Mouse (Mus musculus): Measurements from ENCODE around the gene Spint1. TPM values are rescaled to one million over a fixed set of nuclear protein-coding genes. Genes with fewer than 3 reads are reported as not detected.

The Spint1 gene
- total RNA-seq, 1 experiment, result 80.3 TPM

DNA sequence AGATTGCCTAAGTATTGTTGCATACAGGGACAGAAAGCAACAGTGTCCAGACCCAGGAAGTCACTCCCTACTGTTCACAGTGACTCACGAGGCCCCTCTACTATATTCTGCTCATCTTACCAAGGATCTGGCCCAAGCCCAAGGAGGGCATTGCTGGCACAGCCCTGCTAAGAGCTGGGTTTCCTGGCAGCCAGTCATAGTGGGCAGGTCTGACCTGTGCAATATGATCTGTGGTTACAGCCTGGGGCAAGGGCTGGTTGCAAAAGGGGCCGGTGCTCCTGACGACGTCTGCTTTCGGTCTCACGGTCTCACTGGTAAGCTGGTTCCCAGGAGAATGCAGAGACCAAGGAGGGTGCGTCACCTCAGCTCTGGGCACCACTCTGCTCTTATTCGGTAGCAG lies 25.8 kb downstream of the Spint1 start:
- no peak for DNase-seq (ENCODE audit: low read depth, low spot score)
- Histone ChIP-seq H3K9ac (ENCODE audit: insufficient read depth, low read depth, low read length, poor library complexity, severe bottlenecking) (no peak overlapping the region), H3K27ac (ENCODE audit: insufficient read depth, low read depth, low read length, poor library complexity, severe bottlenecking) (no peak overlapping the region), H3K9me3 (ENCODE audit: control insufficient read depth, insufficient read depth, low read depth, low read length) (no peaks in the 10 kb centered on the region), H3K4me1 (ENCODE audit: control insufficient read depth in 2 of 2, insufficient read depth in 2 of 2, low read length in 2 of 2, poor library complexity in 1 of 2) (peaks cover 0 to 3% of the 10 kb centered on the region in 2 experiments; a peak in 1 of 4 replicates), H3K4me3 (ENCODE audit: insufficient read depth in 1 of 2, low read depth in 1 of 2, low read length in 2 of 2, poor library complexity in 1 of 2, severe bottlenecking in 1 of 2) (no peak overlapping the region), H3K36me3 (ENCODE audit: control insufficient read depth, insufficient read depth, low read length, poor library complexity, severe bottlenecking) (no peaks in the 10 kb centered on the region)
- in situ Hi-C loops (cut with MboI; ENCODE audit: low sequenced_read_pairs in 2 of 2, unreplicated experiment in 2 of 2), result no loop called here
- TF ChIP-seq MAFK (IDR thresholded peaks at IDR 0.05; ENCODE audit: insufficient read depth, low read depth, low read length), result no peak

DNA sequence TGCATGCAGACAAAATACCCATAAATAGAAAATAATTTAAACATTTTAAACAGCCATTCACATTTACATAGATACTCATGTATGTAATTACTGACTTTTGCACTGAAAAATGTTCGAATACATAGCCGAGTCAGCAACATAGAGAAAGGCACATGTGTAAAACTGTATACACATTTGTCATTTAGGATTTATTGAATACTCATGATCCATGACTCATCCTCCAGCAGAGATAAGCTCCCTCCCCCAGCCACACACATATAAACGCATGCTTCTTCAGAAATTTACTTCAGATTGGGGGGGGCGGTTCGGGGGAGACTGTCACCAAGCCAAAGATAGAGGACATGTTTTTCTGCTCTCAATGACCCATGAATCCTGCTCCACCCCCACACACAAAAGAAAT lies 26.7 kb downstream of the Spint1 start:
- TF ChIP-seq HCFC1 (IDR thresholded peaks at IDR 0.05; ENCODE audit: borderline replicate concordance, insufficient read depth, low read length) (no peak), MAFK (IDR thresholded peaks at IDR 0.05; ENCODE audit: insufficient read depth, low read depth, low read length) (no peak), ZC3H11A (IDR thresholded peaks at IDR 0.05; ENCODE audit: borderline replicate concordance, low read depth, low read length) (no peak), CHD2 (IDR thresholded peaks at IDR 0.05; ENCODE audit: low read depth, low read length) (no peak), ZNF384 (IDR thresholded peaks at IDR 0.05; ENCODE audit: low read depth, low read length) (no peak)
- no peak overlapping the region for H3K4me3 ChIP-seq (ENCODE audit: insufficient read depth in 1 of 2, low read depth in 1 of 2, low read length in 2 of 2, poor library complexity in 1 of 2, severe bottlenecking in 1 of 2)
- H3K9ac ChIP-seq (ENCODE audit: insufficient read depth, low read depth, low read length, poor library complexity, severe bottlenecking), result no peak overlapping the region
- in situ Hi-C loops (cut with MboI; ENCODE audit: low sequenced_read_pairs in 2 of 2, unreplicated experiment in 2 of 2), result no loop called here
- H3K27ac ChIP-seq (ENCODE audit: insufficient read depth, low read depth, low read length, poor library complexity, severe bottlenecking), result no peak overlapping the region
- H3K36me3 ChIP-seq (ENCODE audit: control insufficient read depth, insufficient read depth, low read length, poor library complexity, severe bottlenecking), result no peaks in the 10 kb centered on the region
- peaks cover 0 to 3% of the 10 kb centered on the region in 2 experiments; a peak in 1 of 4 replicates for H3K4me1 ChIP-seq (ENCODE audit: control insufficient read depth in 2 of 2, insufficient read depth in 2 of 2, low read length in 2 of 2, poor library complexity in 1 of 2)
- no peaks in the 10 kb centered on the region for H3K9me3 ChIP-seq (ENCODE audit: control insufficient read depth, insufficient read depth, low read depth, low read length)
- no peak for DNase-seq (ENCODE audit: low read depth, low spot score)

DNA sequence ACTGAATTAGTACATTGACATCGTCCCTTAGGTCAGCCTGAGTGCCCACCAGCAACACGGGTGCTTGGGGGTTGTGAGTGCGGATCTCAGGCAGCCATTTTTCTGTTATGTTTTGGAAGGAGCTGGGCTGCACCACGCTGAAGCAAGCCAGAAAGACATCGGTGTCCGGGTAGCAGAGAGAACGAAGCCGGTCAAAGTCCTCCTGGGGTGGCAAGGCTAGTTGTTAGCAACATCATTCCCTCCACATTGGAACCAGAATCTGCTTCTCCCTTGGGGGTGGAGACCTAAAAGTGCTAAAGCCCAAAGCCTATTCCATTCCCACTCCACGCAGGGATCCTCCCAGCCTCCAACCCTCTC lies 33.1 kb downstream of the Spint1 start:
- DNase-seq (ENCODE audit: low read depth, low spot score), result no peak
- Histone ChIP-seq H3K9me3 (ENCODE audit: control insufficient read depth, insufficient read depth, low read depth, low read length) (no peaks in the 10 kb centered on the region), H3K36me3 (ENCODE audit: control insufficient read depth, insufficient read depth, low read length, poor library complexity, severe bottlenecking) (no peaks in the 10 kb centered on the region), H3K4me1 (ENCODE audit: control insufficient read depth in 2 of 2, insufficient read depth in 2 of 2, low read length in 2 of 2, poor library complexity in 1 of 2) (peaks cover 0 to 3% of the 10 kb centered on the region in 2 experiments; a peak in 1 of 4 replicates), H3K27ac (ENCODE audit: insufficient read depth, low read depth, low read length, poor library complexity, severe bottlenecking) (no peak overlapping the region), H3K4me3 (ENCODE audit: insufficient read depth in 1 of 2, low read depth in 1 of 2, low read length in 2 of 2, poor library complexity in 1 of 2, severe bottlenecking in 1 of 2) (peak overlapping the region; percentile 72 to 78), H3K9ac (ENCODE audit: insufficient read depth, low read depth, low read length, poor library complexity, severe bottlenecking) (no peak overlapping the region)
- in situ Hi-C loops (cut with MboI; ENCODE audit: low sequenced_read_pairs in 2 of 2, unreplicated experiment in 2 of 2), result no loop called here
- TF ChIP-seq ZNF384 (IDR thresholded peaks at IDR 0.05; ENCODE audit: low read depth, low read length), result no peak

DNA sequence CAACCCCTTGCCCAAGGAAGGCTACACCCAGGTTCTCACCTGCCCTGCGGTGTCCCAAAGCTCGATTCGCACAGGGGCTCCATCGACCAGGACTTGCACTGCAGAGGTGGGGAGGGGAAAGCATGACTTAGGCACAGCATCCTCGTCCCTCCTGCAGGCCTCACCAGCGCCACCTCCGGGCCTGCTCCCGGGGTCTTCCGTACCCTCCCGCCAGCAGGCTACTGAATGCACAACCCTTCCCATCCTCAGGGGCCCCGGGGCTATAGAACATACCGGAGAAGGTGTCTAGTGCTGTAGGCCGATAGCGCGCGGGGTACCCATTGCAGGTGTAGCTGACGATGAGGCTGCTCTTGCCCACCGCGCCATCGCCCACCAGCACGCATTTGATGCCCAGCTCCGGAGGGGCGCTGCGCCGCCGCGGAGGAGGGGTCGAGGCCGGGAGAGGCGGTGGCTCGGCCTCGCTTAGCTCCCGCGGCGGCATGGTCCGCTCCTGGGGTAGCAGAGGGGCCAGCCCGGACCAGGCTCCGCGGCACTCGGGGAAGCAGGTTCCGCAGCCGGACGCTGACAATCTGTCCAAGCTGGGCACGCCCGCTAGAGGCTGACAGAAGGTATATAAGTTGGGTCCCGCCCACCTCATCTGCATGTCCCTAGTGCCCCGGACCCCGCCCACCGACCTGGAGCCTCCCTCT lies 33.6 kb downstream of the Spint1 start, which contains the start of gene Rhov:
Rhov (minus strand) TSS at position 630 of the 689 bp plus-strand sequence.
- DNase-seq (ENCODE audit: low read depth, low spot score), result no peak
- in situ Hi-C loops (cut with MboI; ENCODE audit: low sequenced_read_pairs in 2 of 2, unreplicated experiment in 2 of 2), result no loop called here
- Histone ChIP-seq H3K4me1 (ENCODE audit: control insufficient read depth in 2 of 2, insufficient read depth in 2 of 2, low read length in 2 of 2, poor library complexity in 1 of 2) (peaks cover 0 to 3% of the 10 kb centered on the region in 2 experiments; a peak in 1 of 4 replicates), H3K27ac (ENCODE audit: insufficient read depth, low read depth, low read length, poor library complexity, severe bottlenecking) (no peak within 1 kb of the TSS), H3K36me3 (ENCODE audit: control insufficient read depth, insufficient read depth, low read length, poor library complexity, severe bottlenecking) (no peaks in the 10 kb centered on the region), H3K9me3 (ENCODE audit: control insufficient read depth, insufficient read depth, low read depth, low read length) (no peaks in the 10 kb centered on the region), H3K4me3 (ENCODE audit: insufficient read depth in 1 of 2, low read depth in 1 of 2, low read length in 2 of 2, poor library complexity in 1 of 2, severe bottlenecking in 1 of 2) (peak within 1 kb of the TSS; percentile 72 to 78), H3K9ac (ENCODE audit: insufficient read depth, low read depth, low read length, poor library complexity, severe bottlenecking) (peak within 1 kb of the TSS; percentile 48; the same call in 1 of the 2 replicates)
- TF ChIP-seq CHD2 (IDR thresholded peaks at IDR 0.05; ENCODE audit: low read depth, low read length), result no peak
- TF ChIP-seq ZNF384 (IDR thresholded peaks at IDR 0.05; ENCODE audit: low read depth, low read length), result no peak
- TF ChIP-seq ZC3H11A (IDR thresholded peaks at IDR 0.05; ENCODE audit: borderline replicate concordance, low read depth, low read length), result no peak
- no peak for TF ChIP-seq MAFK (IDR thresholded peaks at IDR 0.05; ENCODE audit: insufficient read depth, low read depth, low read length)
- TF ChIP-seq HCFC1 (IDR thresholded peaks at IDR 0.05; ENCODE audit: borderline replicate concordance, insufficient read depth, low read length), result no peak

DNA sequence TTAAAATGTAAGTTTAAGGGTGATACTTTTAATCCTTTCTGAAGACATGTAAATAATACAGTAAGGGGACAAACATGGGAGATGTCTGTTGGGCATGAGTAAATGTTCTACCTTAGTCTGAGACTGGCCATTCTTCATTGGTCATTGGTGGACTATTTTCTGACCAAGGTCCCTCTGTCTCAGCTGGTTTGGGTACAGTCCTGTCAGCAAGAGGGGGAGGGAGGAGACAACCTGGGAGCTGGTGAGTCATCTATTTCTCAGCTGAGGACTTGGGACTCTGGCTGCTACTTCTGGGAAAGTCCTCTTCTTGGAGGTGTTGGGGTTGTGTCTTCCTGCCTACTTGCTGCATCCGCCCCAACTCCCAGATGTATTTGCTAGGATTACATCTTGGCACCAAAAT lies 37.0 kb downstream of the Spint1 start:
- Histone ChIP-seq H3K4me1 (ENCODE audit: control insufficient read depth in 2 of 2, insufficient read depth in 2 of 2, low read length in 2 of 2, poor library complexity in 1 of 2) (peaks cover 0 to 10% of the 10 kb centered on the region in 2 experiments; a peak in 1 of 4 replicates), H3K9ac (ENCODE audit: insufficient read depth, low read depth, low read length, poor library complexity, severe bottlenecking) (no peak overlapping the region), H3K9me3 (ENCODE audit: control insufficient read depth, insufficient read depth, low read depth, low read length) (no peaks in the 10 kb centered on the region), H3K36me3 (ENCODE audit: control insufficient read depth, insufficient read depth, low read length, poor library complexity, severe bottlenecking) (no peaks in the 10 kb centered on the region), H3K4me3 (ENCODE audit: insufficient read depth in 1 of 2, low read depth in 1 of 2, low read length in 2 of 2, poor library complexity in 1 of 2, severe bottlenecking in 1 of 2) (no peak overlapping the region), H3K27ac (ENCODE audit: insufficient read depth, low read depth, low read length, poor library complexity, severe bottlenecking) (no peak overlapping the region)
- TF ChIP-seq CHD2 (IDR thresholded peaks at IDR 0.05; ENCODE audit: low read depth, low read length) (no peak), ZC3H11A (IDR thresholded peaks at IDR 0.05; ENCODE audit: borderline replicate concordance, low read depth, low read length) (no peak), HCFC1 (IDR thresholded peaks at IDR 0.05; ENCODE audit: borderline replicate concordance, insufficient read depth, low read length) (no peak), MAFK (IDR thresholded peaks at IDR 0.05; ENCODE audit: insufficient read depth, low read depth, low read length) (no peak), ZNF384 (IDR thresholded peaks at IDR 0.05; ENCODE audit: low read depth, low read length) (no peak)
- no peak for DNase-seq (ENCODE audit: low read depth, low spot score)
- in situ Hi-C loops (cut with MboI; ENCODE audit: low sequenced_read_pairs in 2 of 2, unreplicated experiment in 2 of 2), result no loop called here
